Mouse (Mus musculus): Measurements from ENCODE around the gene Scaf11. TPM values are rescaled to one million over a fixed set of nuclear protein-coding genes. Genes with fewer than 3 reads are reported as not detected.

Gene Scaf11
- total RNA-seq, 1 experiment from 2014 or later, result 166 TPM

DNA sequence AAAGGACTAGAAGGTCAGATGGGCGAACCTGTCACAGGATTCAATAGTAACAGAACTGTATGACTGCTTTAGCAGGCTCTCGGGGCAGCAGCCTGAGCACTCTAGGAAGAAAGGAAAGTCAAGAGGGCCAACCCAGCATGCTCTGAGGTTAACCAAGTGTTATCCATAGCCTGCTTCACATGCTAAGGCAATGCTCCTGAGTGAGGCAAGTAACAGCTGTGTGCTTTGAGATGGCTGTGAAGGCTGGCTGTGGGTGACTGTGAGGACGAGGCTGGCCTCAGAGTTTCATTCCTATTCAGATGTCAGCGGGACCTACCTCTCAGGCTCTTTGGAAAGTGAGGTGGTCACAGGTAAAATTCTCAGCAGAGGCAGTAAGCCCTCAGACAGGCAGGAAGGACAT, 54.4 kb downstream of the Scaf11 start:
- no peak for ATAC-seq (replicated peaks; ENCODE audit: low read depth, poor library complexity, severe bottlenecking)

DNA sequence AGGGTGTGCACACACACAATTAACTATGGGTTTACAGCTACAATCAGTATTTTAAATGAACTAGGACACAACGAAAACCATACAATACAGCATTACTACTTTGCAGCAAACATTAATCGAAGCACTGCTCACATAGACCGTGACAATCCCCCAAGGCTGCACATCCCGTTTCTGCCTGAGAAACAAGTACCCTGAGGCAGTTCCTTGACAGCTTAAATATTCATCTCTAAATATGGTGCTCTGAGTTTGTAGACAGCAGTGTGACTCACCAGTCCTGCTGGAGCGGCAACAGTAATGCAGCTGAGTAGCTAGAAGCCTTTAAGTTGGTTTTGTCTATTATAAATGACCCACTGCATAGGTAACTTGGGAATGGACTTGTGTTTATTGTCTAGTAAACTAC, 55.1 kb downstream of the Scaf11 start:
- ATAC-seq (replicated peaks; ENCODE audit: low read depth, poor library complexity, severe bottlenecking), result no peak

- ATAC-seq (replicated peaks; ENCODE audit: low read depth, poor library complexity, severe bottlenecking), result no peak
Measured at GRCm38 (mm10) chr15:96398333-96398732, 62.3 kb downstream of the Scaf11 start.

DNA sequence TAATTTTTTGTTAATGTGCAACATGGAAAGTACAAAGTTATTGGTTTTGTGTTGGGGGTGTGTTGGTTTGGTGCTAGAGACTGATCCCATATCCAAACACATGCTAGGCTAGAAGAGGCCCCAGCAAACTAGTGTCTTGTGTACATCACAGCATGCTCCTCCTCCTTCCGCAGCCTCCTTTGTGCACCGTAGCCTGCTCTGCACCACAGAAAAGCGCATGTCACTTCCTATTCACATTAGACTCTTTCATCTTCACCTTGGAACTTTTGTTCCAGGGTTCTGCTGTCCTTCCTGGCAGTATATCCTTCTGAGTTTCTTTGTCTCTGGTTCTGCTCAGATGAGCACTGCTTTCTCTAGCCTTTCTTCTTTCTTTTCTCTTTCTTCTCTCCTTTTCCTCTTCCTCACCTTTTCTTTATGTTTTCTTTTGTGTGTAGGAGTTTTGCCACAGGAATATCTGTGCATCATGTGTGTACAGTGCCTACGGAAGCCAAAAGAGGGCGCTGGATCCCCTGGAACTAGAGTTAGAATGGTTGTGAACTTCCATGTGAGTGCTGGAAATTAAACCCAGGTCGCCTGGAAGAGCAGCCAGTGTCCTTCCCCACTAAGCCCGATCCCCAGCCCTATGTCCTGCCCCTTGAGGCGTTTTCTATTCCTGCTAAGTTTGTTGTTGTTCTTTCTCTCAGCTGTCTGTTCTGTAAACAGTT, 63.9 kb downstream of the Scaf11 start:
- ATAC-seq (replicated peaks; ENCODE audit: low read depth, poor library complexity, severe bottlenecking), result no peak

- ATAC-seq (replicated peaks; ENCODE audit: low read depth, poor library complexity, severe bottlenecking), result no peak
Measured at GRCm38 (mm10) chr15:96395071-96395470, 65.6 kb downstream of the Scaf11 start.

DNA sequence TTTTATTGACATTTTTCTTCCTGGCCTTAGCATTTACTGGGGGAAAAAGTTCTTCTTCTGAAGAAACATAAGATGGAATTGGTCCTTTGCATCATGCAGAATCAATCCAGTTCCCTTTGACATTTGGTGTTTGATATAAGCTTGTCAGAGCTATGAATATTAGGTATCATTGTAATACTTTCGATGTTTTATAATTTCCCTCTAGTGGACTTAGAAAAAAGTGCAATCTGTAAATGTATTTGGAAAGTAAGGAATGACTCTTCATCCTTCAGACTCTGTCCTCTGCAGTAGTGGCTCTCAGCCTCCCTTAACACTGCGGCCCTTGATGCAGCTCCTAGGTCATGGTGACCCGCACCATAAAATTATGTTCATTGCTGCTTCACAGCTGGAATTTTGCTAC, 67.8 kb downstream of the Scaf11 start:
- no peak for ATAC-seq (replicated peaks; ENCODE audit: low read depth, poor library complexity, severe bottlenecking)

- no peak for ATAC-seq (replicated peaks; ENCODE audit: low read depth, poor library complexity, severe bottlenecking)
Measured at GRCm38 (mm10) chr15:96388565-96388964, 72.1 kb downstream of the Scaf11 start.

DNA sequence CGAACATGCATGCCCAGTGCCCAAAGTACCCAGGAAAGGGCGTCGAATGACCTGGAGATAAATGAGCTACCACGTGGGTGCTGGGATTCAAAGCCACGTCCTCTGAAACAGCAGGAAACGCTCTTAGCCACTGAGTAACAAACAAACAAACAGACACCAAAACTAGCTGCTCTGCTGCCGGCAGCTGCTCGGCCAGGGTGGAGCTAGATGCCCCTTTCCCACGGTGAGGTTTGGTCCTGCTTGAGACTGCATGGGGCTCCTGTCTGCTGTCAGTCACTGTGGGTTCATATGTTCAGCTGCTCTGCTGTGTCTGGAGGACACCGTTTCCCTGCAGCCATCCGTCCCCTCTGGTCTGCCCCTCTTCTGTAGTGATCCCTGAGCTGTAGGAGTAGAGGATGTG, 78.4 kb downstream of the Scaf11 start:
- ATAC-seq (replicated peaks; ENCODE audit: low read depth, poor library complexity, severe bottlenecking), result no peak; the same call in 1 of the 2 replicates

DNA sequence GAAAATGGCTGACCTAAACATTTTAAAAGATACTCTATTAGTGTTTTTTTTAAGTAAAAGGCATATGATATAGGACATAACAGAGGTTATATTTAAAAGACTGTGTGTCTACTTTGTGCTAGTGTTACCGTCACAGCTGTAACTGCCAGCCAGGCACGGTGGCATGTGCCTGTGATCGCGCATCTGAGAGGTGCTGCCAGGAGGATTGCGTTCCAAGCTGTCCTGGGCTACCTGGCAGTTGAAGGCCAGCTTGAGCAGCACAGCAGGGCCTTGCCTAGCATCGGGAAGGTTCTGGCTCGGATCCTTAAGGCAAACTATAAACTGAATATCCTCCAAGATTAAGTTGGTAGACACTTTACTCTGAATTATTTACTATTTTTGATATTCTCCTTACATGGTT, 82.9 kb downstream of the Scaf11 start:
- ATAC-seq (replicated peaks; ENCODE audit: low read depth, poor library complexity, severe bottlenecking), result peak; percentile 8; the same call in 1 of the 2 replicates

DNA sequence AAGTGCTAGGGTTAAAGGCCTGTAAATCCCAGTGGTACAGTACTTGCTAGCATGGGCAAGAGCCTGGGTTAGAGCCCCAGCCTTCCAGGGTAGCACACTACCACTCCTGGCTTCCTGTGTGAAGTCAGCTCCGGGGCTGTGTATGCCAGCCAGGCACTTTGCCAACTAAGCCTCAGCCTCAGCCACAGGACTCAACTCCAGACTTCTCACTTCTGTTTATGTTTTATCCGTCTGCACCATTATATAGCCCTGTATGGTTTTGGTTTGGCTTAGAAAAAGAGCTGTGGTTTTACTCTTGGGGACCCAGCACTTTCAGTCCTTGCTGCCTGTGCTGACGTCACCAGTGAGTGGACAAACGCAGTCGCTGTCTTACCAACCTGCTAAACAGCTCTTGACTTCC, 83.4 kb downstream of the Scaf11 start:
- ATAC-seq (replicated peaks; ENCODE audit: low read depth, poor library complexity, severe bottlenecking), result peak; percentile 97

- ATAC-seq (replicated peaks; ENCODE audit: low read depth, poor library complexity, severe bottlenecking), result no peak
Measured at GRCm38 (mm10) chr15:96376214-96376613, 84.4 kb downstream of the Scaf11 start.

DNA sequence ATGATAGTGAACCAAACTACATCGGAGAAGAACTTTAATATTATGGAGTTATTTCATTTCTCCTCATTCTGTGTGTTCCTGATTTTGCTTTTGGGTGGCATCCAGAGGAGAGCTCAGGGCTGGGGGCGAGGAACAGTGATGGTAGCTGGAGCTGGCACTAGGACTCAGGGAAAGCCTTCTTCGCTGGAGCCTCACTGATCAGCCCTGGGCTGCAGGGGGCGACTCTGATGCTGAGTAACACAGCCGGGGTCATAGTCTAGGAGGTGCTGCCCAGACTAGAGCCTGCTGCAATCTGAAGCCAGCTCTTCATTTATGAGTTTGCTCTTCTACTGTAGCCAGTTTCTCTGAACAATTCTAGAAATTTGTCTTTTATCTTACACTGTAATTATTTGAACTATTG, 87.5 kb downstream of the Scaf11 start:
- no peak for ATAC-seq (replicated peaks; ENCODE audit: low read depth, poor library complexity, severe bottlenecking)

GRCm38 (mm10) chr15:96372628-96373027, 88.0 kb downstream of the Scaf11 start:
- no peak for ATAC-seq (replicated peaks; ENCODE audit: low read depth, poor library complexity, severe bottlenecking)

GRCm38 (mm10) chr15:96371311-96371710, 89.3 kb downstream of the Scaf11 start:
- ATAC-seq (replicated peaks; ENCODE audit: low read depth, poor library complexity, severe bottlenecking), result no peak

GRCm38 (mm10) chr15:96366176-96366963, 94.3 kb downstream of the Scaf11 start:
- ATAC-seq (replicated peaks; ENCODE audit: low read depth, poor library complexity, severe bottlenecking), result no peak

- no peak for ATAC-seq (replicated peaks; ENCODE audit: low read depth, poor library complexity, severe bottlenecking)
Measured at GRCm38 (mm10) chr15:96365351-96365750, 95.3 kb downstream of the Scaf11 start.

Other genes starting within 250 kb of the Scaf11 start
- 48.1 and 66.9 TPM in 2 replicates for gene Arid2, start 173.3 kb downstream of the Scaf11 start, total RNA-seq (2017)
- 74.6 and 85.3 TPM in 2 replicates for gene Slc38a1, start 182.1 kb upstream of the Scaf11 start, total RNA-seq (2017)
- 85.6 and 103 TPM in 2 replicates for gene Slc38a2, start 238.9 kb upstream of the Scaf11 start, total RNA-seq (2017)